Mouse (Mus musculus) retina, postnatal 7 days (tissue): ENCODE results near the gene Tspyl3.

Experiments
- DNase-seq: peaks from one replicate; pipeline ENCODE4 v3.0.0-alpha.2; 2012; ENCODE audit warnings: low read depth, low spot score

The Tspyl3 gene

DNA sequence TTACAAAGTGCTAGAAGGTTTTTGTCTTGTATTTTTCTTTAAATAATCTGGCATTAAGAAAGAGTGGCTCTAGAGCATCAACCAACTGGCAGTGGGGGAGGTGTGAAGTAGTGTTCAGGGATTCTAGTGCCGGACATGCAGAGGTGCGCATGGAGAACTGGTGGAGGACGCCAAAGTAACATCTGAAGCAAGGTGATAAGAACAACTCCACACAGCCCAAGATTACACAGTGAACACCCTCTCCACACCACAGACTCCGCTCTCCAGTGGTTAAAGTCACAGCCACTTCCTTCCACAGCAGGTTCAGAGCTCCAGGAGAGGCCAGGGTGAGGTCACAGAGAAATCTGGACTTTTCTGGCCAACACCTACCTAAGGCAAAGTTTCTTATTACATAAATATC lies 2.7 kb upstream of the Tspyl3 start:
- no peak for DNase-seq

DNA sequence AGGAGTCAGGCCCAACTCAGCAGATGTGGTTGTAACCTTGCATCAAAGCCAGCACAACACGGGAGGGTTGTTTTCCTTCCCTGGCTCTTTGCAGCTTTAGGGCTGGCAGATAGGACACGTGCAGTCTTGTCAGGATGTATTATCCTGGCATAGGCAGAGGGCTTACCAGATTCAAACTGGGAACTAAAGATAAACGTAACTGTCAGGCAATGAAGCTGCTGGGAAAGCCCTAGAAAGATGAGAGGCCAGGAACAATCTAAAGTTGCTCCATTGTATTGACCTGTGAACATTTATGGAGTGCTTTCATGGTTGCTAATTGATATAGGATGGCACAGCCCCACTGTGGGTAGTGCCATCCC lies 333 bp upstream of the Tspyl3 start:
- no peak for DNase-seq

DNA sequence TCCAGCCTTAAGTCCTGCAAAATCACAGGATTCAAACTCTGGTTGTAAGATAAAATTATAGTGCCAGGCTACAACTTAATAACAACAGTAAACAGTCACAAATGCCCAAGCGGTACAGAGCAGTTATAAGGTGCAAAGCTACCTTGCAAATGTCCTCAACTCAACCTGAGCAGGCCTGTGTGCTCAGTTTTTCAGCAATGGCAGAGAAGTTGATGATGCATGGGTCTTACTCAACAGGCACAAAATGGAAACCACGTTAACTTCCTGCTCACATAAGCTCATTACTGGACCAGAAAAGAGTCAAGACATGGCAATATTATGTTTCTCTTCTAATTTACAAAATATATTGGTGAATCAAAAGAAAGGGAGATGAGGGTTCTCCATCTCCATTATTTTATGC lies 2.7 kb downstream of the Tspyl3 start:
- no peak for DNase-seq

DNA sequence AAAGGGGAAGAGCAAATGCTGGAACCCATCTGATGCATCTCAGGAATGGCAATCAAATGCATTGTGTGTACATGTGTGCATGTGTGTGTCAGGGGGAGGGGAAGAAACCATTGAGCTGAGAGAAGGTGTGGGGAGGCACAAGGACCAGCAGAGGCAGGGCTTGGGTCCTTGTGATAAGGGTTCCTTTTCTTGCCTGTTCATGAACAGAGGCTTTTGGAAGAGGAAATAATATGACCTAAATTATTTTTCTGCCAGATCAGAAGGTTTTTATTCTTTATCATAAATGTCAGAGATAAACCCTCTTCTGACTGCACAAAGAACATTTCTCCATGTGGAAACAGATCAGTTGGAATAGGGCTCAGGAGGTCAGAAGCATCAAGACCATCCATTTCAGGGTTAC lies 3.1 kb downstream of the Tspyl3 start:
- DNase-seq, result no peak

- DNase-seq, result no peak
Observed at GRCm38 (mm10) chr2:153221620-153222019, 3.6 kb downstream of the Tspyl3 start.

DNA sequence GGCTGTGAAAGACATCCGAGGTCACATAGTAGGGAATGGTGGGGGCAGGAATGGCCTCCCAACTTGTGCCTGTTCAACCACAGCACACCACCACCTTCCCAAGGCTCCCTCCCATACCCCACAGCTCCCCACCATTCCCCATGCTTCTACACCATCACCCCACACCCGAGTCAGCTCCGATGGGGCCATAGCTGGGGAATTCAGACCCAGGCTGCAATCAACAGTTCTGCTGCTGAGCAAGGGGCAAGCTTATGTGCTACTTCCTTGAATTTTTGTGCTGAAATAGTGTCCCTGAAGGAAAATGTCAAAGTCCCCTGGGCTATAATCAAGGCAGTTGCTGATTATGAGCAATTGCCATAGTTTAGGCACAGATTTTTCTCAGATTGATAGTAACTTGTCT lies 6.7 kb downstream of the Tspyl3 start:
- no peak for DNase-seq

GRCm38 (mm10) chr2:153217826-153218340 lies 7.4 kb downstream of the Tspyl3 start:
- no peak for DNase-seq

DNA sequence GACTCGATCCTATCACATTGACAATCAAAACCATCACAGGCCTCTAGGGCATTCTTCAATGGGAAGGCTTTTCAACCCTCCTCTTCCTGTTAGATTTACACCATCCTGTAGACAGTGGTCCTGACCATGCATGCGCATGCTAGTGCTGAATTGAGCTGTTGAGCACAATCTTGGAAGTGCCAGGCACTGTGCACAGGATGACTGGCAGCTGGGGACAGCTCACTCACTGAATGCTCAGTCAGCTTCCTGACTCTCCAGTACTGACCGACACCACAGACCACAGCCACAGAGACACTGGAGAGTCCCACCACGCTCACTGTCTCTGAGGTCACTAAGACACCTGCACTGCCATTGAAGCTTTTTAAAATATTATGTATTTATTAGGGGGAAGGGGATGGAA lies 9.8 kb downstream of the Tspyl3 start:
- DNase-seq, result no peak

- DNase-seq, result no peak
Observed at GRCm38 (mm10) chr2:153214771-153215259, 10.4 kb downstream of the Tspyl3 start.

DNA sequence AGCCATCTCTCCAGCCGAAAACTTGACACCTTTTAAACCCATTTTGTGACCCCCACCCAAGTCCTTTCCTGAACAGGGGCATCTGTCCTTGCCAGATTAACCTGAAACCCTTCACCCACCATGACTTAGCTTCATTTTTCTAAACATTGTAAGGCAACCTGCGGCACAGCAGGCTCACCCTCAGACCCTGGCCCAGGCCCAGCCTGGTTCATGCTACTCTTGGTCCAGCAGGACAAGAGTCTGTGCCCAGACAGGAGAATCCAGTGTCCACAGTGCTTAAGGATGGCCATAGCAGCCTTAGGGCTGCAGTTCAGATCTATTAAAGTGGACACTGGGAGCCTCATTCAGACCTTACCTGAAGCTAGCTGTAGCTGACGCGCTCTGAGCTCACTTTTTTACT lies 11.9 kb downstream of the Tspyl3 start:
- DNase-seq, result no peak

DNA sequence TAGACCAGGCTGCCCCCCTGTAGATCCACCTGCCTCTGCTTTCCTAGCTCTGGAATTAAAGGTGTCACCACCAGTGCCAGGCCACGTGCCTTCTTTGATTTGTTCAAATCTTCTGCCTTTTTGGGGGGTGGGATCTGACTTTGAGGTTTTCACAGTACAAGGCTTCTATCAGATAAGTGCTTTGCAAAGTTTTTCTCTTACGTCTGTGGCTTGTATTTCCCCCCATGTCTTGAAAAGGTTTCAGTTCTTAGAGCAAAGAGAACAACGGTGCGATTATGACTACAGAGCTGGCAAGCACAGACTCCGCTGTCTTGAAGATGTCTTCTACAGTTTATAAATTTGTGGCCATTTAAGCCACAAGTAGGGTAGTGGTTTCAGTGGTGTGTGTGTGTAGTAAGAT lies 13.8 kb downstream of the Tspyl3 start:
- DNase-seq, result no peak

DNA sequence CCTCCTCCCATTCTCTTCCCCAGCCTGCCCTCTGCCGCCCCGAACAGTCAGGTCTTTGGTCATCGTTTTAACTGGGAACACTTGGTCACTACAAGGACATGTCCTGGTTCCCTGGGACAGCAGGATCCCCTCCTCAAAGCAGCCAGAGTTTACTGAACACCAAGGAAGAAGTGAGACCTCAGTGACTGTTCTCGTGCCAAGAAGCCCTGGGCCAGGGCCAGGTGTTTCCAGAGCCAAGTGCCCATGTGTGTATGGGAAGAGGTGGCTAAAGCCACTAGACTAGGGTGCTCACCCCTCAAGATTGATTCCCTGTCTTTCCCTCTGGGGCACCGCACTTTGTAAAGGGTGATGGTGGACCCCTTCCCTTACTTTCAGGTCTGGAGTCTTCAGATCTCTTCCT lies 16.0 kb downstream of the Tspyl3 start:
- DNase-seq, result no peak

GRCm38 (mm10) chr2:153208149-153208548 lies 17.1 kb downstream of the Tspyl3 start:
- DNase-seq, result no peak

- no peak for DNase-seq
Observed at GRCm38 (mm10) chr2:153202766-153203165, 22.5 kb downstream of the Tspyl3 start.

- no peak for DNase-seq
Observed at GRCm38 (mm10) chr2:153199114-153199513, 26.1 kb downstream of the Tspyl3 start.

DNA sequence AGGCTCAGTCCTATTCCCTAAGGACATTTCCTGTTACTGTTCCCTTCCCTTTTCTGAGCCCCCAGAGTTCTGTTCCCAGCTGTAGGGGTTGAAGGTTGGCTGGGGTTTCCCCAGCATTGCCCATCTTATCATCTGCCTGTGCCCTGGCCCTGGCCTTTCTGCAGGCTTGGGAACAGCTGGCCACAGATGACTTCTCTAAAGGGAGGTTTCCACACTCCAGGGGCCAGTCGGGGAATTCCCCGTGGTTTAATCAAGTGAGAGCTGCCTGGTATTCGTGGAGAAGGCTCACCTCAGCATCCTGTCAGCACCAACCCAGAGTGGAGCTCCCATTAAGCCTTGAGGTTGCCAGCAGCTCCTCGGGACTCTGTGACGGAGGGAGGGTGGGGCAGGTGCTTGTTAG lies 26.8 kb downstream of the Tspyl3 start:
- no peak for DNase-seq

GRCm38 (mm10) chr2:153194255-153194654 lies 31.0 kb downstream of the Tspyl3 start:
- no peak for DNase-seq

- DNase-seq, result no peak
Observed at GRCm38 (mm10) chr2:153191242-153191641, 34.0 kb downstream of the Tspyl3 start.

DNA sequence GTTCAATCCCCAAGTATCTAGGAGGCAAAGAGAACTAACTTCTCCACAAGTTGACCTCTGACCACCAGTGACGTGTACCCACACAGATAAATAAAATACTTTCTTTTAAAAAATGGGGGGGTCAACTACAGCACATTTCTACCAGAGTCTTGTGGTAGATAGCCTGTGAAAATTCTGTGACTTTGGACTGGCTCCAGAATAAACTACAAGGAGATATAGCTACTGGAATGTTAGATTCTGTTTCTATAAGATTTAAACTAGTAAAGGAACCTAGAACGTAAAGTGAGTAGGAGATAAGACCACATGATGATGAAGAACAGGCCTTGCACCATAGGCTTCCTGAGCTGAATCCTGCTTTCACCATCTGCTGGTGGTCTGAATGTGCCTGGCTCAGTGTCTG lies 37.4 kb downstream of the Tspyl3 start:
- DNase-seq, result no peak

- DNase-seq, result no peak
Observed at GRCm38 (mm10) chr2:153186176-153186591, 39.1 kb downstream of the Tspyl3 start.

DNA sequence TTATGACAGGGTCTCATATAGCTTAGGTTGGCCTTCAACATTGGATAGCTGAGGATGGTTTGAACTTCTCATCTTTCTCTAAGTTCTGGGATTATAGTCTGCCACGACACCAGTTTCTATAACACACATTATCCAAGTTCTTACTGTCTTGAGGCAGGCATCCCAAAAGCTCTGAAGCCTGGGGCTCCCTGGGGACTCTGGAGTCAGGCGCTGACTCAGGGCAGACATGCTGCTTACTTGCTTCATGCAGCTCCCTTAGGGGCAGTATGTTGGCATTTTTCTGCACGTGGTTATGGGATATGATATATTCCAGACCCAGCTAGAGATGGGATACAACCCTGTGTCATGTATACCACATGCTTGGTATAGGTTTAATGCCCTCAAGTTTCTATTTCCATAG lies 45.3 kb downstream of the Tspyl3 start:
- no peak for DNase-seq

DNA sequence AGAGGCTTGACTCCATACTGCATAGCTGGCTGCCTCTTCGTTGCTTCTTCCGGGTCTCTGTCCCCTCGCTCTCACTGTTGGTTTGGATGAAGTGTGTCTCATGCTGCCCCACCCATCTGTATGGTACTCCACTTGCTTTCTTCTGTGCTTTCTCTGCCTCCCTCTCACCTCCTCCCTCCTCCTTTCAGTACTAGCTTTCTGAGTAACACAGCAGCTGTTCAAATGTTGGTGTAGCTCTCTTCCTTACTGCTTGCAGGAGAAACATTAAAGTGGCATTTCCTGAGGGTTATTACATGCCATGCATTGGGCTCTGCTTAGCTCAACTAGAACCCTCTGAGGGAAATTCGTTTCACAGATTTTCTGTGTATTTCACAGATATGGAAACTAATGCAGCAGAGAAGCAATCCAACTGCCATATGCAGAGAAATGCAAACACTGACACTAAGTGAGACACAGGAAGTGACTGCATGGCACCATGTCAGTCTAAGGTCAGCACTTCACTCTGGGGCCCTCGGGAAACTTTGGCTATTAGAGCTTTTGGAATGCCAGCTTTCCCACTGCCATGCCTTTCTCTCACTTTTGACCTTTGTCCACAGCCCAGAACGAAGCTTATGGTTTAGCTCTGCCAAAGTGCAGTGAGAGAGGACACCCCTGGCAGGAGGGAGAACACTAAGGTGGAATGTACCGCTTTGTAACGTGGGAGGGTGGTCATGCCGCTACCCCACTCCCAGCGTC lies 45.9 kb downstream of the Tspyl3 start:
- no peak for DNase-seq

DNA sequence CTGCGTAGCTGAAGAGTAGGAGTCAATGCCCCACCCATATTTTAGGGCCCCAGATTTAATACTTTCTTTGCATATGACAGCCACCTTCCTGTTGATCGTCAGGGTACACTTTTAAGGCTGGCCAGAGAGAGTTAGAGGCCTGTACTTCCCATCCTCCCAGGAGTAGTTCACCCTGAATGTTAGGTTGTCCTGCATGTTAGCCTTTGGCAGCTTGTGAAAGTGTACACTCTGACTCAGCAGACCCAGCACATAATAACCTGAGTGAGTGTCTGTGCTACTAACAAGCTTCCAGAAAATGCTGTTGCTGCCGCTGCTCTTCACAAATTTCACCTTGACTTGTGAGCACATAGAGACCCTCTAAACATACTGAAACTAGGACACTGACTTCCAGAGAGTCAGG lies 48.1 kb downstream of the Tspyl3 start:
- DNase-seq, result no peak
